Mouse (Mus musculus) Muller cell, postnatal 12 days (primary cell): ENCODE results near the gene Mettl23.
A peak's percentile ranks its signal among the peaks of the same experiment; 100 is the strongest.

Experiments used
- DNase-seq: peaks from one replicate; pipeline ENCODE4 v3.0.0-alpha.2; 2015; ENCODE audit errors: inconsistent ontology term

Mettl23 gene

GRCm38 (mm10) chr11:116843261-116844233, at the start of gene Mettl23, which contains the start of gene Jmjd6:
TSS of gene Mettl23 (plus strand) at chr11:116843278.
TSS of gene Jmjd6 (minus strand) at chr11:116843449.
- DNase-seq = peak; percentile 99

GRCm38 (mm10) chr11:116799364-116799763, 43.7 kb upstream of the Mettl23 start:
- no peak for DNase-seq

- peak; percentile 32 for DNase-seq
Observed at GRCm38 (mm10) chr11:116801106-116801505, 42.0 kb upstream of the Mettl23 start.

- no peak for DNase-seq
Observed at GRCm38 (mm10) chr11:116802709-116803108, 40.4 kb upstream of the Mettl23 start.

- DNase-seq = no peak
Observed at GRCm38 (mm10) chr11:116806136-116807071, 36.7 kb upstream of the Mettl23 start.

GRCm38 (mm10) chr11:116807116-116807515, 36.0 kb upstream of the Mettl23 start:
- peak; percentile 51 for DNase-seq

- DNase-seq = peak; percentile 67
Observed at GRCm38 (mm10) chr11:116807526-116807925, 35.6 kb upstream of the Mettl23 start.

GRCm38 (mm10) chr11:116807938-116808606, 35.0 kb upstream of the Mettl23 start:
- peak; percentile 90 for DNase-seq

GRCm38 (mm10) chr11:116808811-116809395, 34.2 kb upstream of the Mettl23 start:
- no peak for DNase-seq

GRCm38 (mm10) chr11:116809520-116809919, 33.6 kb upstream of the Mettl23 start:
- DNase-seq = peak; percentile 33

- DNase-seq = no peak
Observed at GRCm38 (mm10) chr11:116810528-116810927, 32.5 kb upstream of the Mettl23 start.

GRCm38 (mm10) chr11:116810983-116811901, 31.8 kb upstream of the Mettl23 start:
- peak; percentile 99 for DNase-seq

- DNase-seq = peak; percentile 63
Observed at GRCm38 (mm10) chr11:116812793-116813529, 30.1 kb upstream of the Mettl23 start.

- no peak for DNase-seq
Observed at GRCm38 (mm10) chr11:116813610-116814009, 29.5 kb upstream of the Mettl23 start.

- peak; percentile 95 for DNase-seq
Observed at GRCm38 (mm10) chr11:116814076-116814883, 28.8 kb upstream of the Mettl23 start.

GRCm38 (mm10) chr11:116814884-116815415, 28.1 kb upstream of the Mettl23 start:
- no peak for DNase-seq

- peak; percentile 98 for DNase-seq
Observed at GRCm38 (mm10) chr11:116816769-116817168, 26.3 kb upstream of the Mettl23 start.

- no peak for DNase-seq
Observed at GRCm38 (mm10) chr11:116817567-116817966, 25.5 kb upstream of the Mettl23 start.
